ENCODE assay signal across 25 mouse cellular contexts in genomic region chr2:168718735-168719134, GRCm38 (mm10). TPM values are rescaled to one million over a fixed set of nuclear protein-coding genes. Genes with fewer than 3 reads are reported as not detected.
DNase-seq lines count a peak whose midpoint lies in the region; ATAC-seq lines count a peak whose summit lies in the region.
"Had no signal": no experiment of that assay in that cellular context is flagged by ENCODE, and none has a peak within 500 bp of the region (broad histone marks: within the 10 kb centered on the region; RNA-seq: fewer than 3 reads in every experiment).

No protein-coding gene starts in this region.

- 77% methylated on average over 10 of the region's 10 CpGs for WGBS in forebrain, embryonic 15.5 days
- WGBS in forebrain, embryonic 10.5 days = 81% methylated on average over 10 of the region's 10 CpGs
- 63% methylated on average over 10 of the region's 10 CpGs for WGBS in limb, embryonic 13.5 days
- WGBS in limb, embryonic 10.5 days = 84% methylated on average over 10 of the region's 10 CpGs

- H3K4me2 ChIP-seq in forebrain, embryonic 15.5 days (replicated peaks) = no peak overlapping the region
- no peak overlapping the region for H3K4me2 ChIP-seq in limb, embryonic 13.5 days (replicated peaks)
- H3K4me2 ChIP-seq: embryonic facial prominence, embryonic 13.5 days; heart, embryonic 12.5 days; liver, embryonic 13.5 days; lung, embryonic 14.5 days; neural tube, embryonic 12.5 days had no signal

- no peak overlapping the region for H3K4me3 ChIP-seq in forebrain, embryonic 15.5 days
- H3K4me3 ChIP-seq in forebrain, embryonic 10.5 days = no peak overlapping the region
- no peak overlapping the region for H3K4me3 ChIP-seq in limb, embryonic 13.5 days
- no peak overlapping the region for H3K4me3 ChIP-seq in limb, embryonic 10.5 days
- H3K4me3 ChIP-seq: embryonic facial prominence, embryonic 13.5 days; heart, embryonic 12.5 days; liver, embryonic 13.5 days; neural tube, embryonic 12.5 days had no signal

- H3K9me3 ChIP-seq in forebrain, embryonic 15.5 days = no peaks in the 10 kb centered on the region
- no peaks in the 10 kb centered on the region for H3K9me3 ChIP-seq in forebrain, embryonic 10.5 days
- H3K9me3 ChIP-seq in limb, embryonic 13.5 days = no peaks in the 10 kb centered on the region
- no peaks in the 10 kb centered on the region for H3K9me3 ChIP-seq in limb, embryonic 10.5 days (replicated peaks)
- H3K9me3 ChIP-seq: liver, embryonic 13.5 days; neural tube, embryonic 12.5 days had no signal

- 0 out of 2 replicates have a peak, but pooled peaks have one; percentile 29 for ATAC-seq in forebrain, embryonic 15.5 days (replicated peaks)
- ATAC-seq in limb, embryonic 13.5 days (ENCODE audit: low FRiP score, low read depth) = 0 out of 2 replicates have a peak, but pooled peaks have one; percentile 10
- no peak for ATAC-seq in granulocyte monocyte progenitor cell, adult 5-6 weeks (replicated peaks; ENCODE audit: poor library complexity, severe bottlenecking)
- ATAC-seq: forebrain, embryonic 16.5 days had no signal

- no peak overlapping the region for H3K9ac ChIP-seq in forebrain, embryonic 15.5 days (replicated peaks)
- H3K9ac ChIP-seq in limb, embryonic 13.5 days = no peak overlapping the region
- H3K9ac ChIP-seq: embryonic facial prominence, embryonic 13.5 days; heart, embryonic 12.5 days; liver, embryonic 13.5 days; lung, embryonic 14.5 days; neural tube, embryonic 12.5 days had no signal

- H3K27me3 ChIP-seq in forebrain, embryonic 15.5 days = no peaks in the 10 kb centered on the region
- H3K27me3 ChIP-seq in forebrain, embryonic 10.5 days (ENCODE audit: poor library complexity, severe bottlenecking) = no peaks in the 10 kb centered on the region
- no peaks in the 10 kb centered on the region for H3K27me3 ChIP-seq in limb, embryonic 13.5 days
- H3K27me3 ChIP-seq in limb, embryonic 10.5 days (ENCODE audit: low read depth, poor library complexity, severe bottlenecking) = no peaks in the 10 kb centered on the region
- H3K27me3 ChIP-seq: embryonic facial prominence, embryonic 13.5 days; heart, embryonic 12.5 days; liver, embryonic 13.5 days; neural tube, embryonic 12.5 days had no signal

- no peaks in the 10 kb centered on the region for H3K36me3 ChIP-seq in forebrain, embryonic 15.5 days
- no peaks in the 10 kb centered on the region for H3K36me3 ChIP-seq in forebrain, embryonic 10.5 days (replicated peaks)
- no peaks in the 10 kb centered on the region; the same call in 1 of the 2 replicates for H3K36me3 ChIP-seq in limb, embryonic 13.5 days
- no peaks in the 10 kb centered on the region for H3K36me3 ChIP-seq in limb, embryonic 10.5 days
- H3K36me3 ChIP-seq: embryonic facial prominence, embryonic 13.5 days; heart, embryonic 12.5 days; liver, embryonic 13.5 days; neural tube, embryonic 12.5 days had no signal

- H3K27ac ChIP-seq in forebrain, embryonic 15.5 days (replicated peaks) = no peak overlapping the region
- no peak overlapping the region for H3K27ac ChIP-seq in forebrain, embryonic 10.5 days
- no peak overlapping the region for H3K27ac ChIP-seq in limb, embryonic 13.5 days
- no peak overlapping the region for H3K27ac ChIP-seq in limb, embryonic 10.5 days
- H3K27ac ChIP-seq: embryonic facial prominence, embryonic 13.5 days; liver, embryonic 13.5 days; neural tube, embryonic 12.5 days had no signal

- H3K4me1 ChIP-seq in forebrain, embryonic 15.5 days = peaks cover 10% of the 10 kb centered on the region
- H3K4me1 ChIP-seq in forebrain, embryonic 10.5 days = peaks cover 18% of the 10 kb centered on the region
- peaks cover 11% of the 10 kb centered on the region for H3K4me1 ChIP-seq in limb, embryonic 13.5 days
- peaks cover 14% of the 10 kb centered on the region; the same call in 1 of the 2 replicates for H3K4me1 ChIP-seq in limb, embryonic 10.5 days
- H3K4me1 ChIP-seq: heart, embryonic 12.5 days; liver, embryonic 13.5 days had no signal

- DNase-seq in forebrain, embryonic 10.5 days (ENCODE audit: extremely low spot score, low spot score) = no peak
- DNase-seq in limb, embryonic 10.5 days (ENCODE audit: low spot score) = no peak
- DNase-seq in cerebellum, adult 9-11 months = peak; percentile 54
- DNase-seq in cerebellum, postnatal 36 days = peak; percentile 50 to 58
- DNase-seq in frontal cortex, postnatal 25 days (ENCODE audit: low spot score in 2 of 2) = no peak
- DNase-seq: adrenal gland, postnatal 25 days; B cell, adult 2 months; heart, postnatal 14 days; kidney, adult 11 months; layer of hippocampus, postnatal 36 days; liver, embryonic 13.5 days; lung, embryonic 14.5 days; lung, postnatal 36 days; spleen, adult 18-20 months; thymus, postnatal 25 days had no signal

RNA-seq across cellular contexts. Expression of gene Atp9a, which starts 23.5 kb away (rescaled TPM):
- 60.4 and 91.5 TPM in 2 replicates for polyA plus RNA-seq in forebrain, embryonic 15.5 days (2015; fragmentation: Nextera tagmentation; extraction: Ambion mirVana)
- polyA plus RNA-seq in forebrain, embryonic 10.5 days (2016; fragmentation: Nextera tagmentation; extraction: Ambion mirVana) = 8.7 and 9.0 TPM in 2 replicates
- 22.3 and 22.6 TPM in 2 replicates for polyA plus RNA-seq in limb, embryonic 13.5 days (2015; fragmentation: Nextera tagmentation; extraction: Ambion mirVana)
- polyA plus RNA-seq in limb, embryonic 10.5 days (2016; fragmentation: Nextera tagmentation; extraction: Ambion mirVana) = 4.9 and 6.5 TPM in 2 replicates
- total RNA-seq in granulocyte monocyte progenitor cell, adult 5-6 weeks (2014; fragmentation: Nextera tagmentation) = 0.62 TPM in 1 of 2 replicates, not detected in the other
- 0.56 and 0.82 TPM in 2 replicates for total RNA-seq in granulocyte monocyte progenitor cell, adult 5-6 weeks (2017)
- total RNA-seq: megakaryocyte-erythroid progenitor cell, adult 5-6 weeks had no signal

RNA-seq across cellular contexts. Expression of gene Sall4, which starts 49.0 kb away (rescaled TPM):
- polyA plus RNA-seq in forebrain, embryonic 15.5 days (2015; fragmentation: Nextera tagmentation; extraction: Ambion mirVana) = 0.47 and 0.88 TPM in 2 replicates
- 35.3 and 39.1 TPM in 2 replicates for polyA plus RNA-seq in forebrain, embryonic 10.5 days (2016; fragmentation: Nextera tagmentation; extraction: Ambion mirVana)
- 0.71 and 1.9 TPM in 2 replicates for polyA plus RNA-seq in limb, embryonic 13.5 days (2015; fragmentation: Nextera tagmentation; extraction: Ambion mirVana)
- polyA plus RNA-seq in limb, embryonic 10.5 days (2016; fragmentation: Nextera tagmentation; extraction: Ambion mirVana) = 26.8 and 53.3 TPM in 2 replicates
- total RNA-seq in granulocyte monocyte progenitor cell, adult 5-6 weeks (2014; fragmentation: Nextera tagmentation) = not detected in 2 replicates
- total RNA-seq in granulocyte monocyte progenitor cell, adult 5-6 weeks (2017) = not detected in 2 replicates
- total RNA-seq: adrenal gland, postnatal 25 days; megakaryocyte-erythroid progenitor cell, adult 5-6 weeks; monocyte, adult 5-6 weeks had no signal
- polyA plus RNA-seq: gonadal fat pad, adult 2 months had no signal

Comparison
In these comparisons a context has a peak if more than half of its experiments do, and no peak if none do; other contexts are left out.
1. DNase-seq: peak in cerebellum, adult 9-11 months (single experiment) and cerebellum, postnatal 36 days (2 of 2); none in forebrain, embryonic 10.5 days (single experiment), limb, embryonic 10.5 days (single experiment) and frontal cortex, postnatal 25 days (0 of 2).